Mouse (Mus musculus) cerebellum, adult 2 months (tissue): ENCODE results near the gene A930002H24Rik. TPM values are rescaled to one million over a fixed set of nuclear protein-coding genes. Genes with fewer than 3 reads are reported as not detected.
"Not testable (repeated sequence)": the region's sequence is repeated elsewhere in the genome, so short reads cannot be mapped to it uniquely, and the experiment has no call there.

Experiments used
- DNase-seq, 2 experiments: peaks; one replicate each; pipeline ENCODE4 v3.0.0; 2021
- H3K27ac ChIP-seq: fragments of 200-500 bp; 2 replicates; pipeline ENCODE4 v1.5.1; 2012; ENCODE audit warnings: low read length, control low read depth, inconsistent platforms; ENCODE audit not compliant: insufficient read depth
- H3K27me3 ChIP-seq: fragments of 200-500 bp; 2 replicates; pipeline ENCODE4 v1.6.1; 2012; ENCODE audit warnings: inconsistent platforms, mild to moderate bottlenecking, low read length, moderate library complexity; ENCODE audit not compliant: control insufficient read depth, insufficient read depth
- H3K4me1 ChIP-seq: fragments of 200-500 bp; 2 replicates; pipeline ENCODE4 v1.6.1; 2011; ENCODE audit warnings: low read length; ENCODE audit not compliant: control insufficient read depth, insufficient read depth
- H3K4me3 ChIP-seq: fragments of 200-500 bp; replicated peaks from 2 replicates; pipeline ENCODE3; 2011; ENCODE audit warnings: mild to moderate bottlenecking, low read depth, low read length, control low read depth; ENCODE audit not compliant: insufficient read depth
- CTCF ChIP-seq: fragments of 200-500 bp; IDR thresholded peaks from 2 replicates; pipeline ENCODE4 v1.5.1; 2011; ENCODE audit warnings: low read depth, mild to moderate bottlenecking, control low read depth, low read length, moderate library complexity, borderline replicate concordance; ENCODE audit not compliant: insufficient read depth
- POLR2A ChIP-seq: fragments of 200-500 bp; IDR thresholded peaks from 2 replicates; pipeline ENCODE4 v1.6.1; 2011; ENCODE audit warnings: low read length, control low read depth, borderline replicate concordance; ENCODE audit not compliant: insufficient read depth
- WGBS: fragments of 180-500 bp; shearing (Covaris S2); methylation state at CpG from one replicate; pipeline ENCODE4 v1.1.7; 2018; 5-methylcytosine and 5-hydroxymethylcytosine counted together
- polyA plus RNA-seq: library from polyadenylated mRNA; depleted of rRNA; stranded (reverse); fragments of >200 nt; gene quantifications from 2 replicates; pipeline ENCODE4 v1.2.3, GENCODE M21; 2012

Gene A930002H24Rik
- polyA plus RNA-seq, 1 experiment: 0.77 TPM

- TF ChIP-seq CTCF (no peak), POLR2A (no peak)
- peak in 1 of 2 experiments; percentile 14 for DNase-seq
- no peaks in the 10 kb centered on the region for H3K27me3 ChIP-seq
- WGBS: 1% methylated on average over 6 of the region's 6 CpGs
- peak overlapping the region; percentile 59 for H3K4me3 ChIP-seq
- peak overlapping the region; percentile 8; the same call in 1 of the 2 replicates for H3K27ac ChIP-seq
- H3K4me1 ChIP-seq: no peaks in the 10 kb centered on the region
Observed at GRCm38 (mm10) chr17:63849151-63849550, 14.4 kb downstream of the A930002H24Rik start.

- not testable (repeated sequence) for H3K27me3 ChIP-seq, DNase-seq, H3K27ac ChIP-seq, H3K4me3 ChIP-seq, H3K4me1 ChIP-seq
- WGBS: 96% methylated on average over 3 of the region's 3 CpGs
Observed at GRCm38 (mm10) chr17:63845766-63846165, 17.8 kb downstream of the A930002H24Rik start.

- Histone ChIP-seq H3K4me3 (no peak overlapping the region), H3K27me3 (no peaks in the 10 kb centered on the region), H3K27ac (no peak overlapping the region), H3K4me1 (no peaks in the 10 kb centered on the region)
- 84% methylated on average over 5 of the region's 5 CpGs for WGBS
- TF ChIP-seq POLR2A (no peak), CTCF (no peak)
- no peak for DNase-seq
Observed at GRCm38 (mm10) chr17:63844936-63845335, 18.7 kb downstream of the A930002H24Rik start.

- Histone ChIP-seq H3K4me1 (no peaks in the 10 kb centered on the region), H3K4me3 (no peak overlapping the region), H3K27ac (no peak overlapping the region), H3K27me3 (no peaks in the 10 kb centered on the region)
- 93% methylated on average over 1 of the region's 1 CpGs for WGBS
- no peak for TF ChIP-seq CTCF
- no peak for TF ChIP-seq POLR2A
- DNase-seq: no peak
Observed at GRCm38 (mm10) chr17:63842226-63842625, 21.4 kb downstream of the A930002H24Rik start.

GRCm38 (mm10) chr17:63839636-63840269 lies 23.8 kb downstream of the A930002H24Rik start:
- TF ChIP-seq CTCF: no peak
- no peak for TF ChIP-seq POLR2A
- 95% methylated on average over 3 of the region's 3 CpGs for WGBS

GRCm38 (mm10) chr17:63838144-63838543 lies 25.4 kb downstream of the A930002H24Rik start:
- no peak overlapping the region for H3K4me3 ChIP-seq
- 0 out of 2 replicates have a peak, but pooled peaks cover 2% of the 10 kb centered on the region for H3K27me3 ChIP-seq
- TF ChIP-seq CTCF (no peak), POLR2A (no peak)
- WGBS: 90% methylated on average over 8 of the region's 8 CpGs
- no peaks in the 10 kb centered on the region for H3K4me1 ChIP-seq
- DNase-seq: no peak
- H3K27ac ChIP-seq: no peak overlapping the region

More at GRCm38 (mm10) chr17:63839636-63840269, 23.8 kb downstream of the A930002H24Rik start:
- DNase-seq: no peak
- H3K4me1 ChIP-seq: no peaks in the 10 kb centered on the region
- no peak overlapping the region for H3K27ac ChIP-seq
- 0 out of 2 replicates have a peak, but pooled peaks cover 2% of the 10 kb centered on the region for H3K27me3 ChIP-seq
- no peak overlapping the region for H3K4me3 ChIP-seq

- no peak for DNase-seq
- Histone ChIP-seq H3K4me3 (no peak overlapping the region), H3K27ac (no peak overlapping the region), H3K27me3 (0 out of 2 replicates have a peak, but pooled peaks cover 2% of the 10 kb centered on the region), H3K4me1 (no peaks in the 10 kb centered on the region)
- TF ChIP-seq POLR2A: no peak
- no peak for TF ChIP-seq CTCF
- WGBS: 70% methylated on average over 8 of the region's 8 CpGs
Observed at GRCm38 (mm10) chr17:63836641-63837040, 26.9 kb downstream of the A930002H24Rik start.

- Histone ChIP-seq H3K27ac (no peak overlapping the region), H3K27me3 (0 out of 2 replicates have a peak, but pooled peaks cover 2% of the 10 kb centered on the region), H3K4me1 (no peaks in the 10 kb centered on the region), H3K4me3 (no peak overlapping the region)
- TF ChIP-seq CTCF (no peak), POLR2A (no peak)
- 84% methylated on average over 2 of the region's 2 CpGs for WGBS
- DNase-seq: no peak
Observed at GRCm38 (mm10) chr17:63836223-63836622, 27.4 kb downstream of the A930002H24Rik start.
